Mouse (Mus musculus): Measurements from ENCODE around the gene Cand1. TPM values are rescaled to one million over a fixed set of nuclear protein-coding genes. Genes with fewer than 3 reads are reported as not detected.
A peak's percentile ranks its signal among the peaks of the same experiment; 100 is the strongest.

The Cand1 gene
- polyA plus RNA-seq, 1 experiment: 12.9 TPM

DNA sequence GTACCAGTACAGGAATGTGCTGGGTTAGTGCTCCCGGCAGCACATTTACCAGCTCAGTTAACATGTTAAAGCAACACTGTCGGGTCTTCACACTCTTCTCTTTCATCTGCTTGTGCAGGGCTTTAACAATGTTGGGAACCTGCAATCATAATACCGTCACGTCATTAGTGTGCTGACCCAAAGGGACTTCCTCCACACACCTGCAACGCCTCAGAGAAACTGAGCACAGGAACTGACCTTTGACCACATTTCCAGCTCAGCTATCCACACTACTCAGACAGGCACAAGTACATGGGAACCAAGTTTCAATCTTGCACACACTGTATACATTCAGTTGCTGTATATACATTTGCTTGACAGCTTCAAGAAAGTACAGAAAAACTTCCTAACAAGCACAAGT, 27.4 kb downstream of the Cand1 start:
- WGBS: 26% methylated on average over 5 of the region's 5 CpGs
- H3K27ac ChIP-seq (ENCODE audit: insufficient read depth, low read depth, low read length): no peak overlapping the region
- H3K4me3 ChIP-seq (ENCODE audit: low read depth, low read length): no peak overlapping the region
- peaks cover 61% of the 10 kb centered on the region for H3K36me3 ChIP-seq (ENCODE audit: control insufficient read depth, insufficient read depth, low read length)
- H3K4me1 ChIP-seq (ENCODE audit: control insufficient read depth, insufficient read depth, insufficient read length, low read length): peaks cover 2% of the 10 kb centered on the region; the same call in 1 of the 2 replicates
- H3K27me3 ChIP-seq (ENCODE audit: control insufficient read depth, insufficient read depth, low read length): no peaks in the 10 kb centered on the region
- TF ChIP-seq POLR2A (IDR thresholded peaks at IDR 0.05; ENCODE audit: low read depth, low read length): no peak
- TF ChIP-seq CTCF (IDR thresholded peaks at IDR 0.05; ENCODE audit: extremely low read depth, insufficient read length, insufficient replicate concordance, low read depth, low read length): no peak

DNA sequence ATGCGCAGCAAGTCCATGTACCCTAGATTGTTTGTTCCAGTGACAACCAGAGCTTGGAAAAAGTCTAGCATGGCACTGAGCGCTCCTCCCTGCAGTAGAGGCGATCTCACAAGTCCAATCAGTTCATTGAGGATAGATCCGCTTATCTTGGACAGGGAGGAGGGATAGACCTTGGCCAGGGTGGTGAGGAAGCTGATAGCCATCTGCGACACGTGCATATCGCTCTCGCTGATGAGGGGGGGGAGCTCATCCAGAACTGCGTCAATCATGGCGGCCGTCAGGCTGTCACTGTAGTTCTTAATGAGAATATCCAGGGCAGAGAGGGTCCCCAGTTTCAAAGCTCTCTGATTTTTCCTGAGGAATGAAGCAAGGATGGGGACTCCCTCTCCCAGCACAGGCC, 28.6 kb downstream of the Cand1 start:
- no peak overlapping the region for H3K27ac ChIP-seq (ENCODE audit: insufficient read depth, low read depth, low read length)
- WGBS: 87% methylated on average over 11 of the region's 11 CpGs
- H3K27me3 ChIP-seq (ENCODE audit: control insufficient read depth, insufficient read depth, low read length): no peaks in the 10 kb centered on the region
- H3K4me3 ChIP-seq (ENCODE audit: low read depth, low read length): no peak overlapping the region
- TF ChIP-seq POLR2A (IDR thresholded peaks at IDR 0.05; ENCODE audit: low read depth, low read length) (no peak), CTCF (IDR thresholded peaks at IDR 0.05; ENCODE audit: extremely low read depth, insufficient read length, insufficient replicate concordance, low read depth, low read length) (no peak)
- H3K36me3 ChIP-seq (ENCODE audit: control insufficient read depth, insufficient read depth, low read length): peaks cover 54% of the 10 kb centered on the region
- H3K4me1 ChIP-seq (ENCODE audit: control insufficient read depth, insufficient read depth, insufficient read length, low read length): peaks cover 5% of the 10 kb centered on the region; the same call in 1 of the 2 replicates

DNA sequence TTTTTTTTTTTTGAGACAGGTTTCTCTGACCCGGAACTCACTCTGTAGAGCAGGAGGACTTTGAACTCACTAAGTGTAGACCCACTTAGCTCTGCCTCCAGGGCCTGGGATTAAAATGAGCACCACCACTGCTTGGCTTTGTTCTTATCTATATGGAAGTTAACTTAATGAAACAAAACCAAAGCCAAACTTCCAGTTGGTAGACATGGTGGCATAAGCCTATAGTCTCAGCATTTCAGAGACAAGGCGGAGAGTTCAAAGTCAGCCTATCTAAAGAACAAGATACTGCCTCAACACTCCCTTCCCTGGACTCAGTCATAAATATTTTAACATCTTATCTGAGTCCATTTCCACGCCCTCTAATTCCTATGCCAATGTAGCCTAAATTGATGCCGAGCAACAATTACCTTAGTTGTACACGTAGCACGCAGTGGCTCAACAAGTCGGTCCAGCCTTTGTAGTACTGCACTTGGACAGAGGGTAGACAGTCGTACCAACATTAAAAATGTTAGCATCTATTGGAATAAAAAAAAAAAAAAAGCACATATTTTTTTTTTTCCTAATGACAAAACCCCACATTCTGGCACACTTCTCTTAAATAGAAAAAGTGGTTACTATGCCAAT, 33.4 kb downstream of the Cand1 start:
- no peak for TF ChIP-seq POLR2A (IDR thresholded peaks at IDR 0.05; ENCODE audit: low read depth, low read length)
- no peak for TF ChIP-seq CTCF (IDR thresholded peaks at IDR 0.05; ENCODE audit: extremely low read depth, insufficient read length, insufficient replicate concordance, low read depth, low read length)
- Histone ChIP-seq H3K4me1 (ENCODE audit: control insufficient read depth, insufficient read depth, insufficient read length, low read length) (peaks cover 22% of the 10 kb centered on the region), H3K36me3 (ENCODE audit: control insufficient read depth, insufficient read depth, low read length) (peaks cover 48% of the 10 kb centered on the region), H3K27ac (ENCODE audit: insufficient read depth, low read depth, low read length) (peak overlapping the region; percentile 65; the same call in 1 of the 2 replicates), H3K27me3 (ENCODE audit: control insufficient read depth, insufficient read depth, low read length) (no peaks in the 10 kb centered on the region), H3K4me3 (ENCODE audit: low read depth, low read length) (no peak overlapping the region)
- 31% methylated on average over 8 of the region's 8 CpGs for WGBS

GRCm38 (mm10) chr10:119205229-119205628, 34.6 kb downstream of the Cand1 start:
- TF ChIP-seq CTCF (IDR thresholded peaks at IDR 0.05; ENCODE audit: extremely low read depth, insufficient read length, insufficient replicate concordance, low read depth, low read length): no peak
- TF ChIP-seq POLR2A (IDR thresholded peaks at IDR 0.05; ENCODE audit: low read depth, low read length): no peak
- H3K27me3 ChIP-seq (ENCODE audit: control insufficient read depth, insufficient read depth, low read length): no peaks in the 10 kb centered on the region
- peak overlapping the region; percentile 44 for H3K27ac ChIP-seq (ENCODE audit: insufficient read depth, low read depth, low read length)
- WGBS: 38% methylated on average over 5 of the region's 5 CpGs
- H3K4me3 ChIP-seq (ENCODE audit: low read depth, low read length): no peak overlapping the region
- peaks cover 22% of the 10 kb centered on the region for H3K4me1 ChIP-seq (ENCODE audit: control insufficient read depth, insufficient read depth, insufficient read length, low read length)
- H3K36me3 ChIP-seq (ENCODE audit: control insufficient read depth, insufficient read depth, low read length): peaks cover 43% of the 10 kb centered on the region

DNA sequence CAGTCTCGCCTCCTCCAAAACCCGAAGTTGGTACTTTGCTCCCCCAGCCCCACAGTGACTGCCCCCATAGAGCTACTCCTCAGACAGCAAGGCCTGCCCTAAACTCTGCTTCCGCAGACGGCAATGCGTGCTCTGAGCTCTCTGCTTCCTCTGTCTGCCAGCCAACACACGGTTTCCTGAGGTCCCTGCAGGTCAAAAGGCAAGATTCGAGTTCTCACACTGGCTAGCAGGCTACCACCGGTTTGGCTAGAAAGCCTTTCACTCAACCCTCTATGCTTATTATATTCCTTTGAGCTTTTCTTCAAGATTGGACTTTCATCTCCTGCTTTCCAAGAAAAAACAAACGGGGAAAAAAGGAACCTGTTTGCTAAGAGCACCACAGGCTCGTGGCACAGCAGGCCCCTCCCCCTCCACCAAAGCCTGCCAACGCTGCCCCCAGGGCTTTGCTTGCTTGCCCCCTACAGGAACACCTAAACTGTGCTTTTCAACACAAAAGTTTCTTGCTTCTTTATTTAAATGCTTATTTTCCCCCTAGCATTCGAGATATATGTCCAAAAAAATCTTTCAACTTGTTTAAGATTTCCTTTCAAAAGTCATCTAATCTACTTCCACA, 35.4 kb downstream of the Cand1 start:
- TF ChIP-seq CTCF (IDR thresholded peaks at IDR 0.05; ENCODE audit: extremely low read depth, insufficient read length, insufficient replicate concordance, low read depth, low read length): no peak
- no peak for TF ChIP-seq POLR2A (IDR thresholded peaks at IDR 0.05; ENCODE audit: low read depth, low read length)
- 37% methylated on average over 12 of the region's 12 CpGs for WGBS
- Histone ChIP-seq H3K27ac (ENCODE audit: insufficient read depth, low read depth, low read length) (peak overlapping the region; percentile 10), H3K4me1 (ENCODE audit: control insufficient read depth, insufficient read depth, insufficient read length, low read length) (peaks cover 27% of the 10 kb centered on the region), H3K36me3 (ENCODE audit: control insufficient read depth, insufficient read depth, low read length) (peaks cover 38% of the 10 kb centered on the region), H3K27me3 (ENCODE audit: control insufficient read depth, insufficient read depth, low read length) (no peaks in the 10 kb centered on the region), H3K4me3 (ENCODE audit: low read depth, low read length) (no peak overlapping the region)

GRCm38 (mm10) chr10:119199864-119200263, 40.0 kb downstream of the Cand1 start:
- peak overlapping the region; percentile 25; the same call in 1 of the 2 replicates for H3K27ac ChIP-seq (ENCODE audit: insufficient read depth, low read depth, low read length)
- 41% methylated on average over 5 of the region's 5 CpGs for WGBS
- H3K36me3 ChIP-seq (ENCODE audit: control insufficient read depth, insufficient read depth, low read length): peaks cover 24% of the 10 kb centered on the region
- TF ChIP-seq POLR2A (IDR thresholded peaks at IDR 0.05; ENCODE audit: low read depth, low read length) (no peak), CTCF (IDR thresholded peaks at IDR 0.05; ENCODE audit: extremely low read depth, insufficient read length, insufficient replicate concordance, low read depth, low read length) (no peak)
- H3K4me3 ChIP-seq (ENCODE audit: low read depth, low read length): no peak overlapping the region
- H3K4me1 ChIP-seq (ENCODE audit: control insufficient read depth, insufficient read depth, insufficient read length, low read length): peaks cover 18% of the 10 kb centered on the region
- no peaks in the 10 kb centered on the region for H3K27me3 ChIP-seq (ENCODE audit: control insufficient read depth, insufficient read depth, low read length)

DNA sequence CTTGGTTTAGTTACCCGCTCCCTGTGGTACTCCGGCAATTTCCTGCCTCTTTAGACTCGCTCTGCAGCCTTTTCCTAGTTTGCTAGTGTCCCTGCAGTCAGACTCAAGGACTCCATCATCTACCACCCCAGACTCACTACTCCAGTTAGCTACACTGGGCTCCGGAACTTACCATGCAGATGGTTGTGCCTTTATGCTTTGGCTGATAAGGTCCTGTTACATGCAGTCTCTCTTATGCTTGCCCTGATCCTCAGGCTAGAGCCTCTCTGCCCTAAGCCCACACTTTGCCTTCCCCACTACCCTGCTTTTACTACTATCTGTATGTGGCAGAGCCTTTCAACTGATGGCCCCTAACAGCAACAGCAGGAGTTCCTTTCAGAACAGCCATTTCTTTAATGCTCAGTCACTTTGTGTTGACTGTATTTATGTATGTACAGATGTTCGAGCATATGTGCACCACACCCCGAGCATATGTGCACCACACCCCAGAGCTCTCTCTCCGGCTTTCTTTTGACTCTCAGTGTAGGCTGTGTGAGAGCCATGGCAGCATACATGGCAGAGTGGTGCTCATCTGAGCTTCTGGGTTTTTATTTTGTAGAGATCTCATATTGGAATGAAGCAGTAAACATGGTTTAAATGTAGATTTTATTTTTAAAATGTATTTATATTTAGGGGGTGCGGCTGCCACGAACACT, 41.5 kb downstream of the Cand1 start:
- peaks cover 10% of the 10 kb centered on the region; the same call in 1 of the 2 replicates for H3K4me1 ChIP-seq (ENCODE audit: control insufficient read depth, insufficient read depth, insufficient read length, low read length)
- H3K4me3 ChIP-seq (ENCODE audit: low read depth, low read length): no peak overlapping the region
- no peak overlapping the region for H3K27ac ChIP-seq (ENCODE audit: insufficient read depth, low read depth, low read length)
- peaks cover 19% of the 10 kb centered on the region for H3K36me3 ChIP-seq (ENCODE audit: control insufficient read depth, insufficient read depth, low read length)
- TF ChIP-seq CTCF (IDR thresholded peaks at IDR 0.05; ENCODE audit: extremely low read depth, insufficient read length, insufficient replicate concordance, low read depth, low read length) (no peak), POLR2A (IDR thresholded peaks at IDR 0.05; ENCODE audit: low read depth, low read length) (no peak)
- no peaks in the 10 kb centered on the region for H3K27me3 ChIP-seq (ENCODE audit: control insufficient read depth, insufficient read depth, low read length)
- WGBS: 91% methylated on average over 9 of the region's 9 CpGs

Measured in small intestine, adult 2 months (tissue).